Mouse (Mus musculus) thymus, postnatal 25 days (tissue): ENCODE measurements around the gene Rps19.

Experiments used
- DNase-seq: peaks from one replicate; pipeline ENCODE4 v3.0.0; 2022

The Rps19 gene

DNA sequence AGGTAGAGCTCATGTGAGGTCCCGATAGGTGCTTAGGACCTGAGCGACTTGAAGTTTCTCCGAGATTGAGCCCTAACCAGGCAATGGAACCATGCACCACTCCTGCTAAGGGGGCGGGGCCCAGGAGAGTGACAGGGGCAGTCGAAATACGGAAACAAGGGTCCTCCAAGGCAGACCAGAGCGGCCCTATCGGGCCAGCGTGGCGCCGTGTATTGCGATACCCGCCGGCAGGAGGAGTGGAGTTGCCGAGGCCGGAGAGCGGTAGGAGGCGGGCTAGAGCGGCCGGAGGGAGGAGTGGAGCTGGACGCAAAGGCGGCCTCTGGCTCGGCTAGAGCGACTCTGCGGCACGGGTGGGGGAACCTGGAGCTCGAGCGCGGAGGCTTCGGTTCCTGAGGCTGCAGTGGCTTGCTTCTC lies 19.9 kb downstream of the Rps19 start:
- peak; percentile 97 for DNase-seq

DNA sequence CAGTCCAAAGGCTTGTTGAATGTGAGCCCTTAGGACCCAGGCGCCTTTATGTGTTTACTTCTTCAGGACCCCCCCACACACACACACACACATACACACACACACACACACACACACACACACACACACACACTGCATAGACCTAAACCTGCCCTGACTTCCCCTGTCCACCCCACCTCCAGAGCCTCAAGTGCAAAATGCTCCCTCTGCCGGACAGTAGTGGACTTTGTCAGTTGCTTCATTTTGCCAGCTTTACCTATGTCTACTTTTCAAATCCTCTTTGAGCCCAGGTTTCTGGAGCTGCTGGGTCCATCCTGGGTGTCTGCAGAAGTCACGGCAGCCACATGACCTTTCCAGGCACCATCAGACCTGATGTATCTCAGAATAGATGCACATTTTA lies 20.8 kb downstream of the Rps19 start:
- DNase-seq, result peak; percentile 56

DNA sequence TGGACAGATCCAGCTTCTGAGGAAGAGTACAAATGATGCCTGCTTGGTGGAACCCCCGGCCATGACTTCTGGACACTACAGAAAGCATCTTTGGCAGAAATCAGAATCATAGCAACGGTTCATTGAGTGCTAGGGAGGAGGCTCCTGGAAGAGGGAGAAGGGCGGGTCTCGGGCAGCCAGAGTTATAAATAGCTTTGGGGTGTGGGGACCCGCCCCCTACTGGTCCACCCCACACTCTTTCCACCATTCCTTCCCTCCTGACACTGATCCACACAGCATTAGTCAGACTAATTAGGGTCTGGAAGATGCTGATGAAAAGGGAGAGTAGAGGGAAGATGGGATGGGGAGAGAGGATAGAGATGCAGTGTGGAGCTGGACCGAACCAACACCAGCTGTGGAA lies 22.4 kb downstream of the Rps19 start:
- DNase-seq, result peak; percentile 70

DNA sequence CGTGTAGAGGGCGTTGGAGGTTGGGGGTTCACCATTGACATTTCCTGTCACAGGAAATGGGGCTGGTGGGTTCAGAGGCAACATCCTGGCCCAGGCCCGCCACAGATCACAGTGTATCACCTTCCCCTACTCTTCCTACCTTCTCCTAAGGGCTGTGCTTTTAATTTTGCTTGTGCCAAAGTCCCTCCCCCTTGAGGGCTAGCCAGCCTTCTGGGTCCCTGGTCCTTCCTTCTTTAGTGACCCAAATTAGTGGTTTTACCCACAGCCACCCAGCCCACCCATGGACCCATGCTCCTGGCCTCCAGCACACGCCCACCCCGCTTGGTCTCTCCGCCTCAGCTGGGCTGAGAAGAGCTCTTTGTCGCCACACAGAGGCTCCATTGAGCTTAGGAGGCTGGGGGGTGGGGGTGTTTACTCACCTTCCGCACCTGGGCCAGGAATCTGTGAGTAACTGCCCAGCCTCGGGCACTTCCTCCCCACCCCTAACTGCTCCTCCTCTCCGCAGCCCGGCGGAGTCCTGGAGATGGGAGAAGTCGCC lies 23.1 kb downstream of the Rps19 start:
- DNase-seq, result peak; percentile 87

DNA sequence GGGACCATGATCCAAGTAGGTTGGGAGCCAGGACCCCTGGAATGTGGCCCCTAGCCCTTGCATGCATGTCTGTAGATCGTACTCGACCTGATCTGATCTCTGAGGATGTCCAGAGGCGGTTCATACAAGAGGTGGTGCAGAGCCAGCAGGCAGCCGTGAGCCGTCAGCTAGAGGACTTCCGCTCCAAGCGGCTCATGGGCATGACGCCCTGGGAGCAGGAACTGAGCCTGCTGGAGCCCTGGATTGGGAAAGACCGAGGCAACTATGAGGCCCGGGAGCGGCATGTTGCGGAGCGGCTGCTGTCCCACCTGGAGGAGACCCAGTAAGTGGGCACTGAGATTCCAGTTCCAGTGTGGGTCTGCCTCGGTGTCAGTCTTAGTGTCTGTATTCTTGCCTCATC lies 28.3 kb downstream of the Rps19 start:
- no peak for DNase-seq

DNA sequence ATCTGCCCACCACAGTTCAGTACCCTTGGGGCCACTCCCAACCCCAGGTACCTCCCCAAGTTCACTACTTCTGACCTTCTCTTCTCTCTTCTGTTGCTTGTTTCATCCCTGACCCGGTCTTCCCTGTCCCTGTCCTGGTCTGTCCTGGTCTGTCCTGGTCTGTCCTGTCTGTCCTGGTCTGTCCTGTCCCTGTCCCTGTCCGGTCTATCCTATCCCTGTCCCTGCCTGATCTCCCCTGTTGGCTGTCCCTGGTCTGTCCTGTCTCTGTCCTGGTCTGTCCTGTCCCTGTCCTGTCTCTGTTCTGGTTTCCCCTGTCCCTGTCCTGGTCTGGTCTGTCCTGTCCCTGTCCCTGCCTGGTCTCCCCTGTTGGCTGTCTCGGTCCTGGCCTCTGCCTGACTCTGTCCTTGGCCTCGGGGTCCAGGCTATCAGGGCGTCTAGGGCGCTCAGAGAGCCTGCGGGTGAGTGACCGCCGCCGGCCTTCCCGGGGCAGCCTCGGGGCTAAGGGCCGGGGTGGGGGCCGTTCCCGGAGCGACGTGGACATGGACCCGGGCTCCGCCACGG lies 34.7 kb downstream of the Rps19 start:
- no peak for DNase-seq

DNA sequence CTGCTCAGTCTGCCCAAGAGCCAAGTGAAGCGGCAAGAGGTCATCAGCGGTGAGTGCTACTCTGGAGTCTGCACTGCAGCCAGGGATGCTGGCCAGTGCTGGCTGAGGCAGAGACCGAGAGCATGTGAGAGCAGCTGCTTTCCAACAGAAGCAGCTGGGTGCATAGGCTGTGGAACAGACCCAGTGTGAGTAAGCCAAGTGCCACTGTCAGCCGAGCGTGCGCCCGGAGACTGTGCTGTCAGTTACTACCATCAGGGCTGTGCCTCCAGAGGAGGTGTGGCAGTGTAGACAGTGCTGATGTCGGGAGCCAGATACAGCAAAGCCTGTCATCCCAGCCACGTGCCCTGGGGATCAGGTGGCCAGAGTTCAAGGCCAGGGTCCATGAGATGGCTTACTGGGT lies 35.6 kb downstream of the Rps19 start:
- no peak for DNase-seq

DNA sequence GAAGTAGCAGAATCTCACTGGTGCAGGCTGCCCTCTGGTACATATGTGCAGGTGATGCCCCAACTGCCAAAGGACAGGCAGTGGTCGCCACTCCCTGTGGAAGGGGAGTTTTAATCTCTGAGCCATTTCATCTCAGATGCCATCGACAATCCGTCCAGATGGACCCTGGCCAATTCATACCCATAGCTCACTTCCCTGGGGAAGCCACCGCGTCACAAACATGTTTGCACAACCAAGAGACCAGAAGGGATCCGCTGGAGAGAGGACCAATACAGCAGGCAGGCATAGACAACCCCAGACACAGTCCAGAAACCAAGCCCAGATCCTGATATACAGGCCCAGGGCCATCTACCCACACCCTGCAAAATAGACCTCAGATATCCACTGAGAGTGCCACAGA lies 46.3 kb downstream of the Rps19 start:
- no peak for DNase-seq

DNA sequence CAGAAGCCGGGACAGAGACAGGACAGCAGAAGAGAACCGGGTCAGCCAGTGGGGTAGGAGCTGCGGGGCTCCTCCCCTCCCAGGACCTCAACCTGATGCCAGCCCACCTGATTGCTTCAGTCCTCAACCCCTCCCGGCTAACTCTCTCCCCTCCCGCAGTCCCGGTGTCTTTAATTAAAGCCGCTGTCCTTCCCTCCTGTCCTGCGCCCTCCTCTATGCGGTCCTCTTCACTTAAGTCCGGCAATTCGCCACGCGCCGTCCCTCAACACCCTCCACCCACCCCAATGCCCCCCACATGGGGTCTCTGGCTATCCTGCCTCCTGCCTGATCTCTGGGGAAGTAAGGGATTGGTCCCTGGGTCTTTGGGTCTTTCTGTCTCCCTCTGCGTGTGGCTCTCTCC lies 47.5 kb downstream of the Rps19 start:
- DNase-seq, result no peak
